Mouse (Mus musculus) bone marrow, adult 2 months (tissue): ENCODE data around the gene Extl1.

ENCODE experiments used
- CTCF ChIP-seq: fragments of 200-500 bp; IDR thresholded peaks from 2 replicates; pipeline ENCODE4 v1.5.1; 2011; ENCODE audit warnings: low read length, control low read depth; ENCODE audit not compliant: control insufficient read depth, insufficient read depth
- POLR2A ChIP-seq: fragments of 200-500 bp; IDR thresholded peaks from 2 replicates; pipeline ENCODE4 v1.6.1; 2011; ENCODE audit warnings: low read depth, mild to moderate bottlenecking, control low read depth, low read length, borderline replicate concordance; ENCODE audit not compliant: control insufficient read depth

GRCm38 (mm10) chr4:134432686-134433360 is 49.2 kb upstream of the Extl1 start:
- TF ChIP-seq POLR2A = no peak
- no peak for TF ChIP-seq CTCF
